Mouse (Mus musculus) intestine, embryonic 16.5 days (tissue): ENCODE measurements around the gene Ank3. TPM values are rescaled to one million over a fixed set of nuclear protein-coding genes. Genes with fewer than 3 reads are reported as not detected.

Source experiments
- ATAC-seq: fragments of 200-750 bp; cut with Nextera tagmentation; 2 replicates; pipeline ENCODE4 v1.8.0; 2017; ENCODE audit warnings: moderate TSS enrichment, moderate library complexity
- H3K27ac ChIP-seq: fragments of 300-500 bp; sonication (generic); 2 replicates; pipeline ENCODE4 v1.5.1; 2014; ENCODE audit warnings: mild to moderate bottlenecking, low read length
- H3K27me3 ChIP-seq: fragments of 300-500 bp; sonication (generic); replicated peaks from 2 replicates; pipeline ENCODE4 v1.6.1; 2014; ENCODE audit warnings: low read length, control low read depth, mixed read lengths; ENCODE audit not compliant: control insufficient read depth, insufficient read depth
- H3K36me3 ChIP-seq: fragments of 300-500 bp; sonication (generic); 2 replicates; pipeline ENCODE4 v1.6.1; 2014; ENCODE audit warnings: low read length, control low read depth; ENCODE audit not compliant: control insufficient read depth, insufficient read depth
- H3K4me1 ChIP-seq: fragments of 300-500 bp; sonication (generic); 2 replicates; pipeline ENCODE4 v1.6.1; 2014; ENCODE audit warnings: low read length, control low read depth, mixed read lengths; ENCODE audit not compliant: control insufficient read depth, insufficient read depth
- H3K4me2 ChIP-seq: fragments of 300-500 bp; sonication (generic); 2 replicates; pipeline ENCODE4 v1.6.1; 2014; ENCODE audit warnings: low read depth, low read length, control low read depth
- H3K4me3 ChIP-seq: fragments of 300-500 bp; sonication (generic); 2 replicates; pipeline ENCODE4 v1.5.1; 2014; ENCODE audit warnings: mild to moderate bottlenecking, low read length
- H3K9ac ChIP-seq: fragments of 300-500 bp; sonication (generic); 2 replicates; pipeline ENCODE4 v1.6.1; 2014; ENCODE audit warnings: low read depth, low read length
- H3K9me3 ChIP-seq: fragments of 300-500 bp; sonication (generic); 2 replicates; pipeline ENCODE4 v1.6.1; 2016; ENCODE audit warnings: low read length, control low read depth; ENCODE audit not compliant: control insufficient read depth
- WGBS: fragments of 180-500 bp; shearing (Covaris S2); extraction: QIAGEN DNeasy Blood & Tissue Kit; methylation state at CpG from one replicate; pipeline ENCODE4 v1.1.7; 2014; 5-methylcytosine and 5-hydroxymethylcytosine counted together
- polyA plus RNA-seq: library from polyadenylated mRNA; unstranded; fragments of >200 nt; fragmentation: Nextera tagmentation; extraction: Ambion mirVana; gene quantifications from 2 replicates; pipeline ENCODE4 v1.2.1, GENCODE M21; 2015

The Ank3 gene
- polyA plus RNA-seq, 1 experiment from 2014 or later: 21.7 TPM

DNA sequence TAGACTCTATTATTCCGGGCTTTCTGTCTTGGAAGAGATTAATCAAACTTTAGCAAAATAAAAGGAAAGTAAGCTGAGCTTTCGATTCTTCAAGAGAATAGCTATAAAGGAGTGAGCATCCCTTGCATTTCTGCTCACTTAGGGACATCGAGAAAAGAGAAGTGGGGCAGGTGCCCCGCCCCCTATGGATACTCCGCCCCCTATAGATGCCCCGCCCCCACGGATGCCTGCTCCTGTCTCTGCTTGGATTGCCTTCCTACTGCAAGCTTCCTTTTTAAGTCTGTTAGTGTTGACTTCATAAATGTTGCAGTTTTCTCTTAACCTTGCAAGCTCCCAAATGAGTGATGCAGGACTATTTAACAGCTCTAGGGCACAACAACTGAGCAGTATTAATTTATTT is 541.4 kb downstream of the Ank3 start:
- Histone ChIP-seq H3K4me2 (no peak overlapping the region), H3K4me3 (no peak overlapping the region), H3K36me3 (no peaks in the 10 kb centered on the region), H3K9ac (no peak overlapping the region), H3K4me1 (peaks cover 4% of the 10 kb centered on the region; the same call in 1 of the 2 replicates), H3K9me3 (no peaks in the 10 kb centered on the region), H3K27me3 (no peaks in the 10 kb centered on the region), H3K27ac (no peak overlapping the region; the same call in 1 of the 2 replicates)
- 67% methylated on average over 7 of the region's 7 CpGs for WGBS
- no peak for ATAC-seq

DNA sequence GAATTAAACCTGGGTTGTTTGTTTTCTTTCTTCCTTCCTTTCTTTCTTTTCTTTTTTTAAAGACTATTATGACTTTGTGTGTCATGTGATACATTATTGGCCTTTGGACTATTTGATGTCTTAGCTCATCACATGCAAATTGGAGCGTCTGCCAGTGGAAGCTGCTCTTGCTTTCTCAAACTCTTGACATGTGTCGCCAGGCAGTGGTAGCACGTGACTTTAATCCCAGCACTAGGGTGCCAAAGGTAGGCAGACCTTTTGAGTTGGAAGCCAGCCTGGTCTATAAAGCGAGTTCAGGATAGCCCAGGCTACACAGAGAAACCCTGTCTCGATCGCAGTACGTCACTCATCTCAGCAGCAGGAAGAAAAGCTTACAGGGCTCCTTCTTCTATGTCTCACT is 542.4 kb downstream of the Ank3 start:
- Histone ChIP-seq H3K36me3 (no peaks in the 10 kb centered on the region), H3K9me3 (no peaks in the 10 kb centered on the region), H3K27ac (no peak overlapping the region; the same call in 1 of the 2 replicates)

DNA sequence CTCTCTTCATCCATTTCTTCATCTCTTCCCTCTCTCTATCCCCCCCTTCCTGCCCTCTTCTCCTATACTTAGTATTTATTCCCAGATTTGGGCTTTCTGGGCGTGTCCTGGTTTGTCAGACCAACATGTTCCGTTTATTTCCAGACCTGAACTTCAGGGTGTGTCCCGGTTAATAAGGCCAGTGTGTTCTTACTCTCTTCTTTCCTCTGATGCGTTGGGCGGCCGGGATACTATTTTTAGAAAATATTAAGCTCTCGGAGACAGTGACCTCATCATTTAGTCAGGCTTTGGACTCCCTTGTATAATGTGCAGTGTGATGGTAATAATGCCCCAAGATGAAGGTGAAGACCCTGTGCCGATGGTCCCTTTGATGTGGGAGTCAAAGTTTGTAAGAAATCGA is 546.3 kb downstream of the Ank3 start:
- Histone ChIP-seq H3K4me1 (no peaks in the 10 kb centered on the region; the same call in 1 of the 2 replicates), H3K27ac (no peak overlapping the region), H3K36me3 (no peaks in the 10 kb centered on the region), H3K4me2 (no peak overlapping the region), H3K9me3 (no peaks in the 10 kb centered on the region), H3K4me3 (no peak overlapping the region), H3K9ac (no peak overlapping the region), H3K27me3 (no peaks in the 10 kb centered on the region)
- no peak for ATAC-seq
- 67% methylated on average over 9 of the region's 9 CpGs for WGBS

More for the DNA sequence above, 542.4 kb downstream of the Ank3 start:
- no peak overlapping the region for H3K9ac ChIP-seq
- H3K27me3 ChIP-seq: no peaks in the 10 kb centered on the region
- 91% methylated on average over 7 of the region's 7 CpGs for WGBS
- no peak overlapping the region for H3K4me3 ChIP-seq
- no peak for ATAC-seq
- no peak overlapping the region for H3K4me2 ChIP-seq
- H3K4me1 ChIP-seq: peaks cover 4% of the 10 kb centered on the region; the same call in 1 of the 2 replicates

DNA sequence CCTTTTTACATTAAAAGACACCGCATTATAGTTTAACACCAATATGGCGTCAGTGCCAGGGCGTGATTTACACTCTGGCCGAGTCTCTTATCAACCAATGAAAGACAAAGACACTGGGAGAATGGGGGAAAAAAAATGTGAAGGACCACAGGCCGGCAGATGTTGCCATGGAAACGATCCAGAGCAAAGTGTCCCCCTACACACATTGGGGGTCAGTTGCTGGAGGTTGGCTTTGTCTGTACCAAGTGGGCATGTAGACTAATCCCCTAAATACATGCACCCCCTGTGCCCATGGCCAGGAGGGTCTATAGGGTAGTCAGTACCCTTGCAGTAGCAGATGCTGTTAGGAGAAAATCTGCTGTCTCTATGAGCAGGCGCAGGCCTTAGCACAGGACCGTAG is 547.3 kb downstream of the Ank3 start:
- 73% methylated on average over 8 of the region's 8 CpGs for WGBS
- H3K27me3 ChIP-seq: no peaks in the 10 kb centered on the region
- no peak for ATAC-seq
- no peaks in the 10 kb centered on the region for H3K9me3 ChIP-seq
- no peak overlapping the region for H3K9ac ChIP-seq
- no peaks in the 10 kb centered on the region for H3K36me3 ChIP-seq
- H3K4me3 ChIP-seq: no peak overlapping the region
- no peak overlapping the region for H3K27ac ChIP-seq
- no peaks in the 10 kb centered on the region; the same call in 1 of the 2 replicates for H3K4me1 ChIP-seq
- H3K4me2 ChIP-seq: no peak overlapping the region

- H3K27me3 ChIP-seq: no peaks in the 10 kb centered on the region
- no peaks in the 10 kb centered on the region; the same call in 1 of the 2 replicates for H3K4me1 ChIP-seq
- no peaks in the 10 kb centered on the region for H3K9me3 ChIP-seq
- ATAC-seq: no peak
- no peak overlapping the region for H3K4me2 ChIP-seq
- 83% methylated on average over 8 of the region's 8 CpGs for WGBS
- H3K36me3 ChIP-seq: no peaks in the 10 kb centered on the region
- H3K4me3 ChIP-seq: no peak overlapping the region
- H3K9ac ChIP-seq: no peak overlapping the region
- H3K27ac ChIP-seq: no peak overlapping the region
These were observed 547.7 kb downstream of the Ank3 start for GRCm38 (mm10) chr10:69946271-69946670.

DNA sequence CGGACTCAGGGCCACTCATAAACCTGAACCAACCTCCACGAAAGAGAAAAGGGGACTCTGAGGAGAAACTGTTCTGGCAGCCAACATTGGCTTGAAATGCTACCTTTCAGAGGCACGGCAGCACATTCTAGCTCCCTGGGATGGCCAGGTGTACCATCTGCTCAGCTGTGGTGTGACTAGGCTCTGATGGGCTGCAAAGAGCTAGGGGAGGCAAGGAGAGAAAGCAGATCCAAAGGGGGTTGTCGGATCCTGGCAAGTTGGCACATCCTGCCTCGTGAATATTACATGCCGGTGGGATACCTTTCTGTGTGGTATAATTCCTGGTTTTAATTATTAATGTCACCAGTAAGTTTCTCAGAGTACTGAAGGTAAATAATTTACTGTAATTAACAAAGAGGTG is 548.5 kb downstream of the Ank3 start:
- H3K27ac ChIP-seq: no peak overlapping the region
- no peaks in the 10 kb centered on the region; the same call in 1 of the 2 replicates for H3K4me1 ChIP-seq
- WGBS: 85% methylated on average over 6 of the region's 6 CpGs
- H3K9me3 ChIP-seq: no peaks in the 10 kb centered on the region
- no peaks in the 10 kb centered on the region for H3K27me3 ChIP-seq
- H3K36me3 ChIP-seq: no peaks in the 10 kb centered on the region
- H3K9ac ChIP-seq: no peak overlapping the region
- no peak for ATAC-seq
- H3K4me3 ChIP-seq: no peak overlapping the region
- H3K4me2 ChIP-seq: no peak overlapping the region

DNA sequence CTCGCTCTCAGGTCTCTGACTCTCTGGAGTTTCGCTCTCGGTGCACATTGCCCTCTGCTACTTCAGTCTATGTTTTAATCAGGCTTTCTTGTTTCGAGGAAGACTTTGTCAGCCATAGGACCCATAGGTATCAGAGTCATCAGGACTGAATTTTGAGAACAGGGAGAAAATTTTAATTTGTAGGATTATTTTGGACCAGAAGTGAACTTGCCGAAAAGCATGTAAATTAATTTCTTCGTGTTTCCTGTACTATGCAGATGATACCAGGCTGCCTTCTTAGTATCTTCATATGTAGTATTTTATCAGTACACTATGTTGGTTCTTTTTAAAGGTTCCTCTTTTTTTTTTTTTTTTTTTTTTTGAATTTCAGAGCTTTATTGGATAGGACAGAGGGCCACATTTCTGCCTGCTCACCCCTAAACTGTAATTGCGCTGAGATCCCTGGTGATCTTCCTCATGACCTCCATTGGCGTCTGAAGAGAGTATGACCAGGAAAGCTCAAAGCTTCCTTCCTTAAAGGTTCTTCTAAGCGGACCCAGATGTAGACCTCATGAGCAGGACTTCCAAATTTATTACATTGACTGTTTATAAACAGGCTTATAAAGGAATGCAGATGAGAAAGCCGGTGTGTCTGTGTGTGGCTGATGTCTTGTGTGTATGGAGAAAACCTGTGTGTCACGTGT is 551.8 kb downstream of the Ank3 start:
- WGBS: 88% methylated on average over 11 of the region's 11 CpGs
- Histone ChIP-seq H3K9ac (no peak overlapping the region), H3K27me3 (no peaks in the 10 kb centered on the region), H3K36me3 (no peaks in the 10 kb centered on the region), H3K4me1 (no peaks in the 10 kb centered on the region), H3K4me3 (no peak overlapping the region), H3K4me2 (no peak overlapping the region), H3K9me3 (no peaks in the 10 kb centered on the region), H3K27ac (no peak overlapping the region)
- ATAC-seq: no peak

GRCm38 (mm10) chr10:69950919-69951236 is 552.3 kb downstream of the Ank3 start:
- H3K9ac ChIP-seq: no peak overlapping the region
- H3K27me3 ChIP-seq: no peaks in the 10 kb centered on the region
- H3K9me3 ChIP-seq: no peaks in the 10 kb centered on the region
- no peak overlapping the region for H3K27ac ChIP-seq
- ATAC-seq: no peak
- H3K4me1 ChIP-seq: no peaks in the 10 kb centered on the region
- H3K4me2 ChIP-seq: no peak overlapping the region
- no peaks in the 10 kb centered on the region; the same call in 1 of the 2 replicates for H3K36me3 ChIP-seq
- no peak overlapping the region for H3K4me3 ChIP-seq
- whole genome bisulfite sequencing: 88% methylated on average over 9 of the region's 9 CpGs

GRCm38 (mm10) chr10:69951426-69951825 is 552.9 kb downstream of the Ank3 start:
- no peak overlapping the region for H3K27ac ChIP-seq
- no peak overlapping the region for H3K4me3 ChIP-seq
- H3K9me3 ChIP-seq: no peaks in the 10 kb centered on the region

DNA sequence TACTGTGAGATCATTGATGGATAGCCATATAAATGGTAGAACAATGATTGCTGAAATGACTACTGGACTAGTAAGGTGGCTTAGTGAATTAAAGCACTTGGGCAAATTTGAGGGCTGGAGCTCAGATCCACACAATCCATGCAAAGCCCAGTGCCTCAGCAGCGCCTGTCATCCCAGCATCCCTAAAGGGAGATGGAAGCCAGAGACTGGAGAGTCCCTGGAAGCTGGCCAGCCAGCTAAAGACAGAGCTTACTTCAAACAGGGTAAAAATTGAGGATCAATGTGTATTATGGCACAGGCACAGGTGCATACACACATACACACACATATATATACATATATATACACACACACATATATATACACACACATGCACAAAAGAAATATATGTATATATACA is 553.7 kb downstream of the Ank3 start:
- ATAC-seq: no peak

More at GRCm38 (mm10) chr10:69951426-69951825, 552.9 kb downstream of the Ank3 start:
- Histone ChIP-seq H3K36me3 (peaks cover 3% of the 10 kb centered on the region; the same call in 1 of the 2 replicates), H3K27me3 (no peaks in the 10 kb centered on the region), H3K4me2 (no peak overlapping the region), H3K4me1 (no peaks in the 10 kb centered on the region), H3K9ac (no peak overlapping the region)
- no peak for ATAC-seq
- 71% methylated on average over 4 of the region's 4 CpGs for WGBS

More for the DNA sequence above, 553.7 kb downstream of the Ank3 start:
- no peak overlapping the region for H3K4me2 ChIP-seq
- no peaks in the 10 kb centered on the region for H3K4me1 ChIP-seq
- no peaks in the 10 kb centered on the region for H3K9me3 ChIP-seq
- WGBS: 73% methylated on average over 1 of the region's 1 CpGs
- no peak overlapping the region for H3K9ac ChIP-seq
- no peak overlapping the region for H3K27ac ChIP-seq
- H3K4me3 ChIP-seq: no peak overlapping the region
- no peaks in the 10 kb centered on the region for H3K27me3 ChIP-seq
- H3K36me3 ChIP-seq: peaks cover 3% of the 10 kb centered on the region; the same call in 1 of the 2 replicates
